Mouse (Mus musculus) hindbrain, embryonic 16.5 days (tissue): ENCODE results near the gene Smim11. TPM values are rescaled to one million over a fixed set of nuclear protein-coding genes. Genes with fewer than 3 reads are reported as not detected.

Source experiments
- polyA plus RNA-seq: library from polyadenylated mRNA; unstranded; fragments of >200 nt; fragmentation: Nextera tagmentation; extraction: Ambion mirVana; gene quantifications from 2 replicates; pipeline ENCODE4 v1.2.1, GENCODE M21; 2015

Smim11 gene
- polyA plus RNA-seq, 1 experiment from 2014 or later, result 57.7 TPM

Other genes starting within 250 kb of the Smim11 start
- 194 and 196 TPM in 2 replicates for gene Mrps6, start 243.0 kb upstream of the Smim11 start, polyA plus RNA-seq
- gene Gm49711, start 243.0 kb upstream of the Smim11 start, polyA plus RNA-seq, result 0.38 and 0.42 TPM in 2 replicates
- gene Slc5a3, start 243.0 kb upstream of the Smim11 start, polyA plus RNA-seq, result 14.4 and 18.2 TPM in 2 replicates
- 35.1 and 37.2 TPM in 2 replicates for gene Kcne2, start 8.9 kb upstream of the Smim11 start, polyA plus RNA-seq
- gene Fam243, start 20.2 kb downstream of the Smim11 start, polyA plus RNA-seq, result not detected in 2 replicates
- 0.19 and 0.28 TPM in 2 replicates for gene Kcne1, start 58.2 kb downstream of the Smim11 start, polyA plus RNA-seq
- gene Rcan1, start 169.6 kb downstream of the Smim11 start, polyA plus RNA-seq, result 75.7 and 85.5 TPM in 2 replicates
- 7.8 and 7.9 TPM in 2 replicates for gene Clic6, start 184.4 kb downstream of the Smim11 start, polyA plus RNA-seq